Mouse (Mus musculus) lung, postnatal 14 days (tissue): ENCODE results near the gene Slc30a2.
A peak's percentile ranks its signal among the peaks of the same experiment; 100 is the strongest.

ENCODE experiments used
- DNase-seq: peaks from one replicate; pipeline ENCODE4 v3.0.0; 2021

Slc30a2 gene

GRCm38 (mm10) chr4:134401856-134402570 lies 59.0 kb downstream of the Slc30a2 start:
- no peak for DNase-seq

GRCm38 (mm10) chr4:134402571-134403262 lies 59.7 kb downstream of the Slc30a2 start:
- DNase-seq: peak; percentile 66

GRCm38 (mm10) chr4:134403721-134404120 lies 60.7 kb downstream of the Slc30a2 start:
- DNase-seq: no peak
